Mouse (Mus musculus) lung, embryonic 15.5 days (tissue): ENCODE results near the gene Ager. TPM values are rescaled to one million over a fixed set of nuclear protein-coding genes. Genes with fewer than 3 reads are reported as not detected.

Experiments
- ATAC-seq: fragments of 200-750 bp; cut with Nextera tagmentation; 2 replicates; pipeline ENCODE4 v1.8.0; 2017; ENCODE audit warnings: moderate number of reproducible peaks, borderline replicate concordance; ENCODE audit not compliant: low FRiP score, low TSS enrichment; ENCODE audit errors: extremely low read depth
- H3K27ac ChIP-seq: fragments of 300-500 bp; sonication (generic); 2 replicates; pipeline ENCODE4 v1.5.1; 2015; ENCODE audit warnings: moderate library complexity, mild to moderate bottlenecking, inconsistent platforms
- H3K27me3 ChIP-seq: fragments of 300-500 bp; sonication (generic); 2 replicates; pipeline ENCODE4 v1.6.1; 2015; ENCODE audit warnings: inconsistent platforms
- H3K36me3 ChIP-seq: fragments of 300-500 bp; sonication (generic); 2 replicates; pipeline ENCODE4 v1.6.1; 2015; ENCODE audit warnings: inconsistent platforms
- H3K4me1 ChIP-seq: fragments of 300-500 bp; sonication (generic); 2 replicates; pipeline ENCODE4 v1.6.1; 2015; ENCODE audit warnings: inconsistent platforms
- H3K4me2 ChIP-seq: fragments of 300-500 bp; sonication (generic); 2 replicates; pipeline ENCODE4 v1.6.1; 2015; ENCODE audit warnings: inconsistent platforms, mild to moderate bottlenecking, moderate library complexity
- H3K4me3 ChIP-seq: fragments of 300-500 bp; sonication (generic); 2 replicates; pipeline ENCODE4 v1.5.1; 2015; ENCODE audit warnings: mild to moderate bottlenecking, inconsistent platforms
- H3K9ac ChIP-seq: fragments of 300-500 bp; sonication (generic); 2 replicates; pipeline ENCODE4 v1.6.1; 2015; ENCODE audit warnings: inconsistent platforms
- H3K9me3 ChIP-seq: fragments of 300-500 bp; sonication (generic); 2 replicates; pipeline ENCODE4 v1.6.1; 2016; ENCODE audit warnings: inconsistent platforms
- WGBS: fragments of 180-500 bp; shearing (Covaris S2); methylation state at CpG from one replicate; pipeline ENCODE4 v1.1.7; 2015; 5-methylcytosine and 5-hydroxymethylcytosine counted together
- polyA plus RNA-seq: library from polyadenylated mRNA; unstranded; fragments of >200 nt; fragmentation: Nextera tagmentation; extraction: Ambion mirVana; gene quantifications from 2 replicates; pipeline ENCODE4 v1.2.1, GENCODE M21; 2015

Ager gene
- polyA plus RNA-seq, 1 experiment from 2014 or later = 248 TPM

- peak within 1 kb of the TSS; percentile 87 for H3K27ac ChIP-seq
- peak within 1 kb of the TSS; percentile 30 for H3K4me3 ChIP-seq
- ATAC-seq = peak; percentile 60; the same call in 1 of the 2 replicates
- no peaks in the 10 kb centered on the region for H3K27me3 ChIP-seq
- H3K4me1 ChIP-seq = peaks cover 16% of the 10 kb centered on the region
- peak within 1 kb of the TSS; percentile 49 for H3K4me2 ChIP-seq
- 6% methylated on average over 6 of the region's 6 CpGs for WGBS
- H3K36me3 ChIP-seq = no peaks in the 10 kb centered on the region
- H3K9me3 ChIP-seq = no peaks in the 10 kb centered on the region
- no peak within 1 kb of the TSS for H3K9ac ChIP-seq
Measured at GRCm38 (mm10) chr17:34564003-34564421, 33.6 kb upstream of the Ager start, which contains the start of gene Notch4. Gene Notch4 (plus strand): TSS chr17:34564268.

GRCm38 (mm10) chr17:34564796-34565195 lies 32.9 kb upstream of the Ager start:
- H3K9ac ChIP-seq = no peak overlapping the region
- no peaks in the 10 kb centered on the region for H3K9me3 ChIP-seq
- no peaks in the 10 kb centered on the region for H3K36me3 ChIP-seq
- no peaks in the 10 kb centered on the region for H3K27me3 ChIP-seq
- H3K4me2 ChIP-seq = peak overlapping the region; percentile 49
- WGBS = 29% methylated on average over 3 of the region's 3 CpGs
- peak overlapping the region; percentile 30 for H3K4me3 ChIP-seq
- ATAC-seq = peak; percentile 49; the same call in 1 of the 2 replicates
- peak overlapping the region; percentile 87 for H3K27ac ChIP-seq
- H3K4me1 ChIP-seq = peaks cover 14% of the 10 kb centered on the region

- peaks cover 14% of the 10 kb centered on the region for H3K4me1 ChIP-seq
- H3K4me2 ChIP-seq = no peak overlapping the region
- H3K36me3 ChIP-seq = no peaks in the 10 kb centered on the region
- no peaks in the 10 kb centered on the region for H3K27me3 ChIP-seq
- no peaks in the 10 kb centered on the region for H3K9me3 ChIP-seq
- WGBS = 55% methylated on average over 9 of the region's 9 CpGs
- no peak overlapping the region for H3K9ac ChIP-seq
- no peak for ATAC-seq
- H3K4me3 ChIP-seq = no peak overlapping the region
- no peak overlapping the region for H3K27ac ChIP-seq
Measured at GRCm38 (mm10) chr17:34567311-34567710, 30.4 kb upstream of the Ager start.

- no peak overlapping the region for H3K9ac ChIP-seq
- no peaks in the 10 kb centered on the region for H3K27me3 ChIP-seq
- no peak overlapping the region for H3K27ac ChIP-seq
- H3K4me3 ChIP-seq = no peak overlapping the region
- H3K4me1 ChIP-seq = peaks cover 14% of the 10 kb centered on the region
- no peak for ATAC-seq
- no peaks in the 10 kb centered on the region for H3K36me3 ChIP-seq
- 71% methylated on average over 13 of the region's 13 CpGs for WGBS
- H3K4me2 ChIP-seq = no peak overlapping the region
- H3K9me3 ChIP-seq = no peaks in the 10 kb centered on the region
Measured at GRCm38 (mm10) chr17:34568421-34568820, 29.2 kb upstream of the Ager start.

GRCm38 (mm10) chr17:34569919-34570318 lies 27.7 kb upstream of the Ager start:
- ATAC-seq = no peak

GRCm38 (mm10) chr17:34571875-34572274 lies 25.8 kb upstream of the Ager start:
- ATAC-seq = no peak
- WGBS = 18% methylated on average over 5 of the region's 5 CpGs
- no peaks in the 10 kb centered on the region for H3K27me3 ChIP-seq
- H3K4me1 ChIP-seq = peaks cover 4% of the 10 kb centered on the region; the same call in 1 of the 2 replicates
- no peak overlapping the region for H3K27ac ChIP-seq
- no peak overlapping the region for H3K4me2 ChIP-seq
- H3K9me3 ChIP-seq = no peaks in the 10 kb centered on the region
- no peaks in the 10 kb centered on the region for H3K36me3 ChIP-seq
- H3K9ac ChIP-seq = no peak overlapping the region
- H3K4me3 ChIP-seq = no peak overlapping the region

More at GRCm38 (mm10) chr17:34569919-34570318, 27.7 kb upstream of the Ager start:
- 63% methylated on average over 4 of the region's 4 CpGs for WGBS
- Histone ChIP-seq H3K4me2 (no peak overlapping the region), H3K9ac (no peak overlapping the region), H3K4me3 (no peak overlapping the region), H3K4me1 (peaks cover 2% of the 10 kb centered on the region; the same call in 1 of the 2 replicates), H3K27ac (no peak overlapping the region), H3K27me3 (no peaks in the 10 kb centered on the region), H3K36me3 (no peaks in the 10 kb centered on the region), H3K9me3 (no peaks in the 10 kb centered on the region)

GRCm38 (mm10) chr17:34572361-34572760 lies 25.3 kb upstream of the Ager start:
- Histone ChIP-seq H3K4me1 (peaks cover 4% of the 10 kb centered on the region; the same call in 1 of the 2 replicates), H3K27me3 (no peaks in the 10 kb centered on the region), H3K9me3 (no peaks in the 10 kb centered on the region), H3K27ac (no peak overlapping the region), H3K4me3 (no peak overlapping the region), H3K4me2 (no peak overlapping the region), H3K9ac (no peak overlapping the region), H3K36me3 (no peaks in the 10 kb centered on the region)
- no peak for ATAC-seq
- WGBS = 13% methylated on average over 15 of the region's 15 CpGs

GRCm38 (mm10) chr17:34576577-34576976 lies 21.1 kb upstream of the Ager start:
- H3K27ac ChIP-seq = no peak overlapping the region
- no peak overlapping the region for H3K4me2 ChIP-seq
- ATAC-seq = no peak

GRCm38 (mm10) chr17:34578070-34578469 lies 19.6 kb upstream of the Ager start:
- no peaks in the 10 kb centered on the region for H3K9me3 ChIP-seq
- WGBS = 86% methylated on average over 3 of the region's 3 CpGs
- H3K4me3 ChIP-seq = no peak overlapping the region
- H3K27ac ChIP-seq = no peak overlapping the region
- no peak for ATAC-seq
- H3K27me3 ChIP-seq = no peaks in the 10 kb centered on the region
- H3K4me2 ChIP-seq = no peak overlapping the region
- no peak overlapping the region for H3K9ac ChIP-seq
- H3K36me3 ChIP-seq = no peaks in the 10 kb centered on the region
- peaks cover 4% of the 10 kb centered on the region; the same call in 1 of the 2 replicates for H3K4me1 ChIP-seq

More at GRCm38 (mm10) chr17:34576577-34576976, 21.1 kb upstream of the Ager start:
- 47% methylated on average over 5 of the region's 5 CpGs for WGBS
- H3K27me3 ChIP-seq = no peaks in the 10 kb centered on the region
- H3K9me3 ChIP-seq = no peaks in the 10 kb centered on the region
- H3K4me1 ChIP-seq = peaks cover 4% of the 10 kb centered on the region; the same call in 1 of the 2 replicates
- H3K4me3 ChIP-seq = no peak overlapping the region
- H3K9ac ChIP-seq = no peak overlapping the region
- no peaks in the 10 kb centered on the region for H3K36me3 ChIP-seq

GRCm38 (mm10) chr17:34582528-34582927 lies 15.1 kb upstream of the Ager start:
- no peak for ATAC-seq

GRCm38 (mm10) chr17:34583397-34583796 lies 14.3 kb upstream of the Ager start:
- Histone ChIP-seq H3K4me3 (no peak overlapping the region), H3K4me1 (peaks cover 19% of the 10 kb centered on the region), H3K27me3 (no peaks in the 10 kb centered on the region), H3K4me2 (no peak overlapping the region), H3K9me3 (no peaks in the 10 kb centered on the region), H3K9ac (no peak overlapping the region), H3K27ac (no peak overlapping the region), H3K36me3 (no peaks in the 10 kb centered on the region)
- ATAC-seq = no peak
- 53% methylated on average over 7 of the region's 7 CpGs for WGBS

More at GRCm38 (mm10) chr17:34582528-34582927, 15.1 kb upstream of the Ager start:
- H3K9ac ChIP-seq = no peak overlapping the region
- H3K4me2 ChIP-seq = no peak overlapping the region
- no peaks in the 10 kb centered on the region for H3K9me3 ChIP-seq
- no peaks in the 10 kb centered on the region for H3K27me3 ChIP-seq
- H3K4me1 ChIP-seq = peaks cover 12% of the 10 kb centered on the region
- no peak overlapping the region for H3K4me3 ChIP-seq
- 73% methylated on average over 12 of the region's 12 CpGs for WGBS
- H3K36me3 ChIP-seq = no peaks in the 10 kb centered on the region
- no peak overlapping the region for H3K27ac ChIP-seq

GRCm38 (mm10) chr17:34583819-34584218 lies 13.8 kb upstream of the Ager start:
- 91% methylated on average over 8 of the region's 8 CpGs for WGBS
- Histone ChIP-seq H3K27ac (no peak overlapping the region), H3K4me1 (peaks cover 23% of the 10 kb centered on the region), H3K9me3 (no peaks in the 10 kb centered on the region), H3K27me3 (no peaks in the 10 kb centered on the region), H3K4me2 (no peak overlapping the region), H3K36me3 (no peaks in the 10 kb centered on the region), H3K4me3 (no peak overlapping the region), H3K9ac (no peak overlapping the region)
- ATAC-seq = no peak

- Histone ChIP-seq H3K9ac (no peak overlapping the region), H3K27me3 (no peaks in the 10 kb centered on the region), H3K4me3 (no peak overlapping the region), H3K36me3 (no peaks in the 10 kb centered on the region), H3K4me1 (peaks cover 36% of the 10 kb centered on the region), H3K9me3 (no peaks in the 10 kb centered on the region), H3K27ac (no peak overlapping the region), H3K4me2 (no peak overlapping the region)
- ATAC-seq = no peak
- WGBS = 91% methylated on average over 8 of the region's 8 CpGs
Measured at GRCm38 (mm10) chr17:34585121-34585520, 12.5 kb upstream of the Ager start.
